Mouse (Mus musculus) granulocyte monocyte progenitor cell, adult 5-6 weeks (primary cell): ENCODE measurements around the gene Parl. TPM values are rescaled to one million over a fixed set of nuclear protein-coding genes. Genes with fewer than 3 reads are reported as not detected.

Experiments
- ATAC-seq: replicated peaks from 2 replicates; pipeline ENCODE4 v1.8.0; 2016; ENCODE audit warnings: mild to moderate bottlenecking, moderate TSS enrichment, inconsistent platforms; ENCODE audit not compliant: poor library complexity, severe bottlenecking
- total RNA-seq, 2 experiments: library from RNA; stranded (forward) in 1 of 2; stranded (reverse) in 1 of 2; fragments of 200-712, 200-1000 nt in 1 of 2; fragments of >200 nt in 1 of 2; fragmentation: Nextera tagmentation in 1 of 2; gene quantifications; 2 replicates each; pipeline ENCODE4 v1.2.3; 2014 to 2017

Parl gene
- 144 and 145 TPM in 2 replicates for total RNA-seq (2014; fragmentation: Nextera tagmentation)
- 180 and 240 TPM in 2 replicates for total RNA-seq (2017)

GRCm38 (mm10) chr16:20301770-20302649 lies at the start of gene Parl:
TSS of gene Parl (minus strand) at chr16:20302387.
- peak; percentile 83 for ATAC-seq

DNA sequence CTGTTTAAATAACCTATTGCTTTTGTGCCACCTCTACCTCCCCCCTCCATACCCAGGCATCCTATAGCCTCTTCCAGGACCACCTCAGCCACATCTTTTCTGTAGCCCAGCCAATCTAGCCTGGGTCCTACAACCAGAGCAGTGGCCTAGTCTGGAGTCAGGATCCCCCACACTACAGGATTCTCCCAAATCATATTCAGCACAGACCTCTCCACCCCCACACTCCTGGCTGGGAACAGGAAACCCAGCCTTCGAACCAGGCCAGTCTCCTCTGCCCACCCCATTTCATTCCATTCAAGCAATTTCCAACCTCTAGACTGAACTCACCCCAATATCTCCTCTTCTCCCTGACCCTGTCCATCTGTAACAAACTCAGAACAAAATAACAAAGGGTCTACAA lies 43.3 kb upstream of the Parl start:
- no peak for ATAC-seq

DNA sequence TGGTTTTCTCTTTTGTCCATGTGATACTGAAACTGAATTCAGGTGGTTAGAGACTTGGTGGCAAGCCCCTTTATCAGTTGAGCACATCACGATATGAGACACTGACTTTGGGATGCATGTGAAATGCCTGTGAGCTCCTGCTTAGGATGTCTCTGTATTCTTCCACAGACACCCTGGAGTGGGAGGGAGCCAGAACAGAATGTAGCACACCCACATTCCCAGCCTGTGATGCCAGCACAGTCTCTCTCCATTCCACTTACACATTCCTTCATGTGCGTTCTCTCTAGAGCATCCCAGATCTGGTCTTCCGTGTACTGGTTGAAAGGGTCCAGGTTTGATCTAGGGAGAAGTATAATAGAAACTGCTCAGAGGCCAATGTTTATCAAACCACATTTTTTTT lies 36.4 kb upstream of the Parl start:
- no peak for ATAC-seq

DNA sequence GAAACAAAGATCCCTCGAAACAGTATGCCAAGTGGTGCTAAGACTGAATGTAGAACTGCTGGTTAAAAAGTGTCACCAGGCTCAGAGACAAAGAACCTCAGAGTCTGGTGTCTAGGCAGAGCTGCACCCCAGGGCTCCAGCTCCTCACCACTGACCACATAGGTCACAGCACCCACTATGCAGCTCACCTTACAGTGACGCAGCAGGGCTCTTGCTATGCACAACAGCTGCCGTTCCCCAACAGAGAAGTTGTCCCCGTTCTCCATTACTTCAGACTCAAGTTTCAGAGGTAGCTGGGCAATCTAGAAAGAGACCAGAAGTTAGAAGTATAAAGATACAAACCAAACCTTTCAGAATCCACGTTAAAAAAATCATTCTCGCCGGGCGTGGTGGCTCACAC lies 32.7 kb upstream of the Parl start:
- no peak for ATAC-seq

DNA sequence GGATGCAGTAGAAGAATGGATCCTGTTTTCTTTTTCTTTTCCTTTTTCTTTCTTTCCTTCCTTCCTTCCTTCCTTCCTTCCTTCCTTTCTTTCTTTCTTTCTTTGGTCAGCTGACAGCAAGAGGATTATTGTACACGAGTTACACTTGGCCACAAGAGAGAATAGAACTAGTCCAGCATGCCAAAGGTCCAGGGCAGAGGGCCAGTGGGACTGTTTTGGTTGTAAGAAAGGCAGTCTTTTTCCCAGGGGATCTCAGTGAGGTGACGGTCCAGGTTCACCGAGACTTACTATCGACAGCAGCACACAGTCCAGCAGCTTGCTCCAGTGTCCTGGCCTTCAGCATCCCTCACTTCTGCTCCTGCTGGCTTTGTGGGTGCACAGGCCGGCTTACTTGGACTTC lies 26.1 kb upstream of the Parl start:
- ATAC-seq, result no peak

DNA sequence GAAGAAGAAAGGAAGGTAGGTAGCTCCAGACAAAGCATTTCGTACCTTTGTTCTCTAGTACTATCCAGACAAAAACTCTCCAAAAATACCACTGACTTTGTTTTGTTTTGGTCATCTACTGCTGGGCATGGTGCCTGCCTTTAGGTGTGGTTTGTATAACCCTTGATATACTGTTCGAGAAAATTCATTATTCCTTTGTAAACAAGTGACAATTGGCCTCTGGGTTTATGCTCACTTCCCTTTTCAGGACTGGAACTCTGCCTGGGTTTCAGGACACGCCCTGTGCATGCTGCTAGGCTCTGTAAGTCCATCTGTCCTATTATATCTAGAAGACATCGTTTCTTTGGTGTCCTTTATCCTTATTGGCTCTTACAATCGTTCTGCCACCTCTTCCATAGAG lies 23.1 kb upstream of the Parl start, which contains the start of gene Cyp2ab1:
Gene Cyp2ab1 (minus strand): TSS at position 119 of the 400 bp plus-strand sequence.
- peak; percentile 80 for ATAC-seq

- peak; percentile 72 for ATAC-seq
Observed at GRCm38 (mm10) chr16:20323907-20324306, 21.7 kb upstream of the Parl start.

DNA sequence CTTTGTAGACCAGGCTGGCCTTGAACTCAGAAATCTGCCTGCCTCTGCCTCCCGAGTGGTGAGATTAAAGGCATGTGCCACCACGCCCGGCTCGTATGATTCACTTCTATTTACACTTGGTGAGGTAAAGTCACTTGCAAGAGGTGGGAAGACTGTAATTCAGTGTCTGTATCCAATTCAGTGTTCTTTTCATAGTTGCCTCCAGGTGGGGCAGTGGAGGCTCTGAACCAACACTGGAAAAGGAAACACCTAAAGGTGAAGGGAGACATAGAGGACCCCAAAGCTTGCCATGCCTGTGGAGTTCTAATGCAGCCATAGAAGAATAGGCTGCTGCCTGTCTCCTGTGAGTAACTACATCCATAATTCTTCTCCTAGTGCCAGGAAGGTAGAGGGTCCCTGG lies 20.1 kb upstream of the Parl start:
- no peak for ATAC-seq

DNA sequence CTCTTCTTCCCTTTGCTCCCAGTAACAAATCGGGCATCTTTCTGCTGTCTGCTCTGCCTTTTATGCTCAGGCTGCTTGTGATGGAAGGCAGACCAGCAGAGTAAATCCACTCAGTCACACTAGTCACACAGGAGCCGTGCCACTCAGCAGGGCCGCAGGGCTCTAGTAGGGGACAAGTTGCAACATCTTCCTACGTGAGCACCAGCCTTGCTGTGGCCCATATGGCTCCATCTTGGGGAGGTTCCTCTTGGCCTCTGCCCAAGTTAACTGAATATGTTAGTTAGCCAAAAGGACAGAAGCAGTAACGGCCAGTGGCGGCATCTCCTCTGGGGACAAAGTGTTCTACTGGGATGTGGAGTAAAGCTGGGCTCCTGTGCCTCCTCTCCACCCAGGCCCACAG lies 14.6 kb upstream of the Parl start:
- ATAC-seq, result peak; percentile 100

- no peak for ATAC-seq
Observed at GRCm38 (mm10) chr16:20315266-20315665, 13.1 kb upstream of the Parl start.

DNA sequence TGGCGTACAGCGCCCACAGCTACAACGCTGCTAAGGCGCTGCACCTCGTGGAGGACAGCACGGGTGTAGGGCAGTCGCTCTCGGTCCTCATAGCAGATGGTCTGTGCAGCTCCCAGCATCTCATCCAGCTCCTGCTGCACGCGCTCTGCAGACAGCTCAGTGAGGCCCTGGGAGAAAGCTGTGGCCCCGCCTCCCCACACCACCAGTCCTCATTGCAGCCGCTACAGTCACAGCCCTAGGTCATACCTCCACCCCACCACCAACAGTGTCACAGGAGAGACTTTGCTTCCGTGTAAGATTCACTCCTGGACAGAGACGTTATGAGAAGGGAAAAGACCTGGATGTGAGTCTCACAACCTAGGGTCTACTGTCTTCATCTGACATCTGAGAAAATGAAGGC lies 10.1 kb upstream of the Parl start:
- ATAC-seq, result no peak

GRCm38 (mm10) chr16:20300076-20300475 lies 2.1 kb downstream of the Parl start:
- no peak for ATAC-seq

DNA sequence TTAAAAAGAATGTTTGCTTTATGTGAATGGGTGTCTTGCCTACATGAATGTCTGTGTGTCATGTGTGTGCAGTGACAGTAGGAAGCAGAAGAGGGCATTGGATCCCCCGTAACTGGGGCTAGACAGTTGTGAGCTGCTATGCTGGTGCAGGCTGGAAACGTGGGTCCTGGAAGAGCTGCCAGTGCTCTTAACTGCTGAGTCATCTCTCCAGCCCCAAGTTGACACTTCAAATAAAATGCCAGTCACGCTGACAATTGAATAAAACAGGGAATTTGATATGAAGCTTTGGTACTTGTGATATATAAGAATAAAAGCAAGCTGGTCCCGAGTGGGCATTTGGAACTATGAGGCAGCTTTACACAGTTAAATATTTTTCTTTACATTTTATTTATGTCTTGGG lies 21.9 kb downstream of the Parl start:
- ATAC-seq, result no peak

GRCm38 (mm10) chr16:20279395-20279794 lies 22.8 kb downstream of the Parl start:
- no peak for ATAC-seq

DNA sequence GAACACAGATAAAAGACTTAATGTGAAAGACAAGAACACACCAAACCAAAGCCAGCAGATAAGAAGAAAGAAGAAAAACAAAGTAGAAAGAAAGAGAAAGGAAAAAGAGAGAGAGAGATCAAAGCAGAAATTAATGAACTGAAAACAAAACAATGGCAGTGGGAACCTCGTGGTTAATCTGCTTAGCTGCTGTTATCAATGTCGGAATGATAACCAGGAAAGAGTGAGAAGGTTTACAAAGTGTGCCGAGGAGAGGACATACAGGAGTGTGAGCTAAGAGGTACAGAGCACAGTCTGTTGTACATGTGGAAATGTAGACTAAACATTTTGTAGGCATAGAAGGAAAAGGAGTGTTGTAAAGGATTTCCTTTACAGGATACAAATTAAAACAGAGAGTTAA lies 29.2 kb downstream of the Parl start:
- ATAC-seq, result no peak

DNA sequence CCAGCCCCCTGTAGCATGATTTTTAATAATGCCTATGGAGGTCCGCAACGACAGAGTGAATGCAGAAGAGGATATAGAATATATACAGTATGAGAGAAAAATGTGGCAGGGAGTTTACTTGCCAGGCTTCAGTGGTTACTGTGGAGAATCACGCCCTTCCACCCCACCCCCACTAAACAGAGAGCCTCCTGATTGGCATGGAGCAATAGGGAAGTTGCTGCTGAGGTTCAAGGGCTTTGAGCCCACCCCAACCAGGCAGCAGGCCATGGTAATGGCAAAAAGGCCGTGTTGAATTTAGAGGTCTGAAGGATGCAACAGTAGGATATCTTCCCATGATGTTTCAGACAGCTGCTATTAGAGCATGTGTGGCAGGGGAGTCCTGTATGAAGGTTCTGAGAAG lies 30.8 kb downstream of the Parl start:
- peak; percentile 95 for ATAC-seq

DNA sequence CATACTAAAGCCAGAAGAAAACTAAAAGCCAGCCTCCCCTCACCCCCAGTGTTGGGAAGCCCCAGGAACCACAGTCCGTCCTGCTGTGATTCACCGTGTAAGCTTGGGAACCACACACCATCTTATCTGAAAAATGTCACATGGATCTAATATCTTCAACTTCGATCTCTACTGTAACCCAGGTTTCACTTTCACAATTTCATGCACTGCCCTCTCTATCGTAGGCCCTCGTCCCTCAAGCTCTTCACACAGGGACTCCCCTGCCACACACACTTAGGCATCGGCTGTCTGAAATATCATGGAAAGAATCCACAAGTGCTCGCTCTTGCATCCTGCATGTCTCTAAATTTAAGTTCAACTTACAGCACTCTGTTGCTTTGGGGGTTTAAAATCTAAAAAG lies 37.1 kb downstream of the Parl start:
- peak; percentile 27; the same call in 1 of the 2 replicates for ATAC-seq

DNA sequence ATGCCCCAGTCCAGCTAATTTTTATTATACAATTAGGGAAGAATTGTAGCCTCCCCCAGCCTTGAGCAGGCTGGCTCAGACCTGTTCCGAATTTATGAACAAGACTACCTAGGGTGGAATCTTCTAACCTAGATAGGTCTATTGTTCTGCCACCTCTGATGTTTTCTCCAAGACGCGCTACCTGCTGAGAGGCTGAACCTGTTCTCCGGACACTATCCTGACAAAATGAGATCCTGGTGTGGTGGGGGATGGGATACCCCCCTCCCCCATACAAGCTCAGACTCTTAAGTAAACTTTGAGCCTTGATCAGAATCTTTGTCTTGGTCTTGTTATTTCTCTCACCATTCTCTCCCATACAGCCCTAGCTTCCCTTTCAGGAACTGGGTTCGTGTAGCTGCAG lies 44.3 kb downstream of the Parl start:
- no peak for ATAC-seq

GRCm38 (mm10) chr16:20248442-20249174 lies 53.6 kb downstream of the Parl start:
- no peak for ATAC-seq

DNA sequence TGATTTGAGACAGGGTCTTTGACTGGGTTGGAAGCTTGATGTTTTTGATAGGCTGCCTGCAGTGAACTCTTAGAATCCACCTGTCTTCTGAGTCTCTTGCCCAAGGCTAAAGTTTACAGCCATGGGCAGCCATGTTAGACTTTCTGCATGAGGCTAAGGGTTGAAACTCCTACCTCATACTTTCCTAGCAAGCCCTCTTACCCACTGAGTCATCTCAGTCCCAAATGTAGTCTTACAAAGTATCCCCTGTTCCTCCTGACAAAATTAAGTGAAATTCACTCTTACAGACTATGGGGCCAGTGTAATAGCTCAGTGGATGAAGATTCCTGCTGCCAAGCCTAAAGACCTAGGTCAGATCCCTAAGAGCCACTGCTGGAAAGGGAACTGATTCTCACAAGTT lies 55.1 kb downstream of the Parl start:
- ATAC-seq, result no peak
